Mouse (Mus musculus) hindbrain, embryonic 14.5 days (tissue): ENCODE data around the gene Ube2c. TPM values are rescaled to one million over a fixed set of nuclear protein-coding genes. Genes with fewer than 3 reads are reported as not detected.
A peak's percentile ranks its signal among the peaks of the same experiment; 100 is the strongest.

Source experiments
- ATAC-seq: fragments of 200-750 bp; cut with Nextera tagmentation; 2 replicates; pipeline ENCODE4 v1.8.0; 2017; ENCODE audit warnings: moderate number of reproducible peaks, mild to moderate bottlenecking, moderate TSS enrichment, moderate library complexity; ENCODE audit not compliant: low FRiP score
- DNase-seq: peaks from one replicate; pipeline ENCODE4 v3.0.0-alpha.2; 2015; ENCODE audit warnings: low spot score
- H3K27ac ChIP-seq: fragments of 300-500 bp; sonication (generic); 2 replicates; pipeline ENCODE4 v1.5.1; 2014; ENCODE audit warnings: mild to moderate bottlenecking, moderate library complexity
- H3K27me3 ChIP-seq: fragments of 300-500 bp; sonication (generic); 2 replicates; pipeline ENCODE4 v1.6.1; 2014; ENCODE audit warnings: mild to moderate bottlenecking, low read length, mixed read lengths; ENCODE audit not compliant: control insufficient read depth, insufficient read depth
- H3K36me3 ChIP-seq: fragments of 300-500 bp; sonication (generic); replicated peaks from 2 replicates; pipeline ENCODE4 v1.6.1; 2014; ENCODE audit not compliant: control insufficient read depth, insufficient read depth
- H3K4me1 ChIP-seq: fragments of 300-500 bp; sonication (generic); replicated peaks from 2 replicates; pipeline ENCODE4 v1.6.1; 2014; ENCODE audit warnings: antibody characterized with exemption, low read length, mixed read lengths; ENCODE audit not compliant: control insufficient read depth, insufficient read depth
- H3K4me2 ChIP-seq: fragments of 300-500 bp; sonication (generic); replicated peaks from 2 replicates; pipeline ENCODE4 v1.6.1; 2014; ENCODE audit warnings: mild to moderate bottlenecking, moderate library complexity
- H3K4me3 ChIP-seq: fragments of 300-500 bp; sonication (generic); replicated peaks from 2 replicates; pipeline ENCODE4 v1.5.1; 2014; ENCODE audit warnings: mild to moderate bottlenecking, low read length
- H3K9ac ChIP-seq: fragments of 300-500 bp; sonication (generic); 2 replicates; pipeline ENCODE4 v1.6.1; 2014
- H3K9me3 ChIP-seq: fragments of 300-500 bp; sonication (generic); 2 replicates; pipeline ENCODE4 v1.6.1; 2016; ENCODE audit warnings: low read length; ENCODE audit not compliant: control insufficient read depth
- WGBS: fragments of 180-500 bp; shearing (Covaris S2); extraction: QIAGEN DNeasy Blood & Tissue Kit; methylation state at CpG from one replicate; pipeline ENCODE4 v1.1.7; 2014; 5-methylcytosine and 5-hydroxymethylcytosine counted together
- polyA plus RNA-seq: library from polyadenylated mRNA; unstranded; fragments of >200 nt; fragmentation: Nextera tagmentation; extraction: Ambion mirVana; gene quantifications from 2 replicates; pipeline ENCODE4 v1.2.1, GENCODE M21; 2014

Ube2c gene
- 59.4 and 67.9 TPM in 2 replicates for polyA plus RNA-seq

- H3K36me3 ChIP-seq = peaks cover 37% of the 10 kb centered on the region
- peaks cover 9% of the 10 kb centered on the region for H3K4me1 ChIP-seq
- H3K4me3 ChIP-seq = peak within 1 kb of the TSS; percentile 64
- H3K27me3 ChIP-seq = no peaks in the 10 kb centered on the region
- H3K27ac ChIP-seq = no peak within 1 kb of the TSS; the same call in 1 of the 2 replicates
- peak; percentile 99 for DNase-seq
- H3K9me3 ChIP-seq = no peaks in the 10 kb centered on the region
- peak; percentile 100 for ATAC-seq
- H3K9ac ChIP-seq = peak within 1 kb of the TSS; percentile 53
- H3K4me2 ChIP-seq = peak within 1 kb of the TSS; percentile 94
- 3% methylated on average over 53 of the region's 53 CpGs for WGBS
Observed at GRCm38 (mm10) chr2:164769258-164770037, at the start of gene Ube2c. TSS of gene Ube2c (plus strand) at chr2:164769898.

- WGBS = 62% methylated on average over 4 of the region's 4 CpGs
- DNase-seq (no peak), ATAC-seq (no peak)
- no peaks in the 10 kb centered on the region for H3K4me1 ChIP-seq
- H3K9ac ChIP-seq = no peak overlapping the region
- no peak overlapping the region for H3K4me3 ChIP-seq
- H3K36me3 ChIP-seq = no peaks in the 10 kb centered on the region
- H3K4me2 ChIP-seq = no peak overlapping the region
- H3K9me3 ChIP-seq = no peaks in the 10 kb centered on the region
- H3K27me3 ChIP-seq = no peaks in the 10 kb centered on the region
- H3K27ac ChIP-seq = no peak overlapping the region
Observed at GRCm38 (mm10) chr2:164723276-164723675, 46.4 kb upstream of the Ube2c start.

GRCm38 (mm10) chr2:164725895-164726619, 43.6 kb upstream of the Ube2c start:
- 26% methylated on average over 6 of the region's 6 CpGs for WGBS
- ATAC-seq = no peak

DNA sequence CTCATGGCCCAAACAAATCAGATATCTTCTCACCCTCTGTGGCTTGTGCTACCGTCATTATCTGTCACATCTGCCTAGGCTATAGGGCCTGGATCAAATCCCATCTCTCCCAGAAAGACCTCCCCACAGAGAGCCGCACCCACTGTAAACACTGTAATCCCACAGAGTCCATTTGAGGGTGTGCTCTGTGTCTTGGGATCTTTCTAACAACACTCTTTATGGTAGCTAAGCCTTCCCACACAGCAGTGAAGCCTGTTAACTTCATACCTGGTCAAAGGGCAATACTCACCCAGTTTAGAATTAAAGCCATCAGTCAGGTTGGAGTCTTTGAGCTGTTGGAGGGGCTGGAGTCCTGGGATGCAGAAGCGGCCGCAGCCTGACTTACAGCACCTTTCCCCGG, 38.0 kb upstream of the Ube2c start:
- H3K4me3 ChIP-seq = no peak overlapping the region
- no peak for ATAC-seq
- no peak overlapping the region for H3K27ac ChIP-seq
- WGBS = 82% methylated on average over 5 of the region's 5 CpGs
- no peak overlapping the region for H3K9ac ChIP-seq
- no peak for DNase-seq
- no peaks in the 10 kb centered on the region for H3K9me3 ChIP-seq
- H3K36me3 ChIP-seq = no peaks in the 10 kb centered on the region
- H3K4me1 ChIP-seq = no peaks in the 10 kb centered on the region
- H3K4me2 ChIP-seq = no peak overlapping the region
- H3K27me3 ChIP-seq = no peaks in the 10 kb centered on the region

More at GRCm38 (mm10) chr2:164725895-164726619, 43.6 kb upstream of the Ube2c start:
- Histone ChIP-seq H3K4me1 (no peaks in the 10 kb centered on the region), H3K27me3 (no peaks in the 10 kb centered on the region), H3K36me3 (no peaks in the 10 kb centered on the region), H3K4me3 (no peak overlapping the region), H3K9me3 (no peaks in the 10 kb centered on the region), H3K4me2 (no peak overlapping the region), H3K27ac (no peak overlapping the region), H3K9ac (no peak overlapping the region)
- peak; percentile 85 for DNase-seq

- 92% methylated on average over 2 of the region's 2 CpGs for WGBS
Observed at GRCm38 (mm10) chr2:164733259-164733658, 36.4 kb upstream of the Ube2c start.

GRCm38 (mm10) chr2:164734839-164735238, 34.9 kb upstream of the Ube2c start:
- Histone ChIP-seq H3K9ac (no peak overlapping the region), H3K9me3 (no peaks in the 10 kb centered on the region), H3K27me3 (no peaks in the 10 kb centered on the region), H3K4me2 (no peak overlapping the region), H3K36me3 (no peaks in the 10 kb centered on the region), H3K27ac (no peak overlapping the region), H3K4me3 (no peak overlapping the region), H3K4me1 (no peaks in the 10 kb centered on the region)
- no peak for ATAC-seq
- WGBS = 86% methylated on average over 5 of the region's 5 CpGs
- DNase-seq = no peak

More at GRCm38 (mm10) chr2:164733259-164733658, 36.4 kb upstream of the Ube2c start:
- no peaks in the 10 kb centered on the region for H3K27me3 ChIP-seq
- no peak overlapping the region for H3K4me2 ChIP-seq
- H3K36me3 ChIP-seq = no peaks in the 10 kb centered on the region
- DNase-seq (no peak), ATAC-seq (no peak)
- H3K4me1 ChIP-seq = no peaks in the 10 kb centered on the region
- no peak overlapping the region for H3K9ac ChIP-seq
- no peak overlapping the region for H3K4me3 ChIP-seq
- H3K27ac ChIP-seq = no peak overlapping the region
- H3K9me3 ChIP-seq = no peaks in the 10 kb centered on the region

GRCm38 (mm10) chr2:164735446-164735845, 34.3 kb upstream of the Ube2c start:
- H3K27ac ChIP-seq = no peak overlapping the region
- no peak for DNase-seq
- WGBS = 91% methylated on average over 5 of the region's 5 CpGs
- H3K4me1 ChIP-seq = no peaks in the 10 kb centered on the region
- no peaks in the 10 kb centered on the region for H3K27me3 ChIP-seq
- no peak for ATAC-seq
- H3K4me3 ChIP-seq = no peak overlapping the region
- no peaks in the 10 kb centered on the region for H3K9me3 ChIP-seq
- H3K4me2 ChIP-seq = no peak overlapping the region
- no peak overlapping the region for H3K9ac ChIP-seq
- H3K36me3 ChIP-seq = no peaks in the 10 kb centered on the region

DNA sequence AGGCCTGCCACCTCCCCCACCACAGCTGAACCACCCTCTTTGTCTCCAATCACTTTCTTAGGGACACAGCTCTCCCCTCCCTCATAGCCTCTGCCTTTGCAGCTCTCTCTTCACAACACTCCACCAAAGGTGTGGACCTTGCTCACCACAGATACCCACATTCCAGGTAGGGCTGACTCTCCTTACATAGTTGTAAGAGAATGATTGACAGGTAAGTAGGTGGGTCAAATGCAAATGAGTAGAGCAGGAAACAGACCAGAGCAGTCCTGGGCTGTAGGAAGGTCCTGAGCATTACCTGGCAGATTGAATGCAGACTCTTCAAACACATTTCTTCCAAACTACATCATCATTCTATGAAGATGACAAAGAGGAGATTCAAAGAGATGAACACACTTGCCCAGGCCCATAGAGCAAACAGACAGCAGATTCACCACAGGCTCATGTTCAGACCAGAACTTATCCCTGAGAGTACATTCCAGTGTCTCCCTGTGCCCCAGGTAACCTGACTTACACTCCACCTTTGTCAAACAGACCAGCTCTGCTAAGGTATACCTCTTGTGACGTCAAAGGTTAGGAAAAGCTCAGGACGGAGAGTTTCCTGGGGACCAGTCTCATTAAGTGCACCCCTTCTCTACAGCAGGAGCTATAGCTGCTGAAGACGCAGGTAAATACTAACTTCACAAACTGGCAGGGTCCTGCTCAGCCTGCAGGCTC, 32.2 kb upstream of the Ube2c start:
- H3K4me1 ChIP-seq = no peaks in the 10 kb centered on the region
- no peak for ATAC-seq
- no peak for DNase-seq
- H3K4me2 ChIP-seq = no peak overlapping the region
- no peaks in the 10 kb centered on the region for H3K27me3 ChIP-seq
- H3K9me3 ChIP-seq = no peaks in the 10 kb centered on the region
- H3K9ac ChIP-seq = no peak overlapping the region
- H3K27ac ChIP-seq = no peak overlapping the region
- H3K4me3 ChIP-seq = no peak overlapping the region
- no peaks in the 10 kb centered on the region for H3K36me3 ChIP-seq
- 79% methylated on average over 3 of the region's 3 CpGs for WGBS

DNA sequence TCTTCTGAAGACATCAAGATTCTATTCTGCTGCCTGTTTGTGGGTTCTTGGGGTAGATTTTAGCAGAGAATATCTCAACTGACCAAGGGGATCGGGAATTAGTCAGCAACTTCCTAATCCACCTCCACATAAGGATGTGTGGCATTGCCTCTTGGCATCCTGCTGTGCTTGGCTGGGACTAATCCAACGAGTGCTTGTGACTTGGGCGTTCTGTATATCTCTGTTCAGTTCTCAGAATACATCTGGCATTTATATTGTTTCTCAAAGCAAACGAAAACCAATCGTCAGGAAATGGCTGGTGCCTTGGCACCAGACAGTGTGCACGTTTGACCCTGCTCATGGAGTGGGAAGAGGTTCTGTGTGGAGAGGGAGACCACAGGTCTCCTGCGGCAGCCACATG, 29.8 kb upstream of the Ube2c start:
- WGBS = 72% methylated on average over 7 of the region's 7 CpGs
- Histone ChIP-seq H3K9me3 (no peaks in the 10 kb centered on the region), H3K4me2 (no peak overlapping the region), H3K36me3 (no peaks in the 10 kb centered on the region), H3K9ac (no peak overlapping the region), H3K4me1 (no peaks in the 10 kb centered on the region), H3K4me3 (no peak overlapping the region), H3K27ac (no peak overlapping the region), H3K27me3 (no peaks in the 10 kb centered on the region)
- no peak for DNase-seq
- no peak for ATAC-seq
